Mouse (Mus musculus) midbrain, postnatal 0 days (tissue): Measurements from ENCODE around the gene Cyp39a1. TPM values are rescaled to one million over a fixed set of nuclear protein-coding genes. Genes with fewer than 3 reads are reported as not detected.

ENCODE experiments used
- ATAC-seq: fragments of 200-750 bp; cut with Nextera tagmentation; 2 replicates; pipeline ENCODE4 v1.8.0; 2017; ENCODE audit warnings: moderate number of reproducible peaks, mild to moderate bottlenecking, moderate TSS enrichment, moderate library complexity; ENCODE audit not compliant: low FRiP score
- DNase-seq: peaks from one replicate; pipeline ENCODE4 v3.0.0-alpha.2; 2015; ENCODE audit warnings: low spot score
- H3K27ac ChIP-seq: fragments of 300-500 bp; sonication (generic); 2 replicates; pipeline ENCODE4 v1.5.1; 2014; ENCODE audit warnings: low read depth, mild to moderate bottlenecking, low read length, mixed read lengths
- H3K27me3 ChIP-seq: fragments of 300-500 bp; sonication (generic); 2 replicates; pipeline ENCODE4 v1.6.1; 2014; ENCODE audit warnings: low read length, control low read depth, mixed read lengths; ENCODE audit not compliant: insufficient read depth
- H3K36me3 ChIP-seq: fragments of 300-500 bp; sonication (generic); 2 replicates; pipeline ENCODE4 v1.6.1; 2014; ENCODE audit warnings: low read length, control low read depth, mixed read lengths; ENCODE audit not compliant: insufficient read depth
- H3K4me1 ChIP-seq: fragments of 300-500 bp; sonication (generic); 2 replicates; pipeline ENCODE4 v1.6.1; 2014; ENCODE audit warnings: mild to moderate bottlenecking, control low read depth, antibody characterized with exemption, low read length, mixed read lengths; ENCODE audit not compliant: insufficient read depth
- H3K4me2 ChIP-seq: fragments of 300-500 bp; sonication (generic); 2 replicates; pipeline ENCODE4 v1.6.1; 2014; ENCODE audit warnings: low read depth, mild to moderate bottlenecking, low read length, mixed read lengths; ENCODE audit not compliant: poor library complexity, severe bottlenecking
- H3K4me3 ChIP-seq: fragments of 300-500 bp; sonication (generic); 2 replicates; pipeline ENCODE4 v1.5.1; 2014; ENCODE audit warnings: low read depth, mild to moderate bottlenecking, low read length, moderate library complexity
- H3K9ac ChIP-seq: fragments of 300-500 bp; sonication (generic); replicated peaks from 2 replicates; pipeline ENCODE4 v1.6.1; 2014; ENCODE audit warnings: mild to moderate bottlenecking, low read length, moderate library complexity, mixed read lengths; ENCODE audit not compliant: poor library complexity, severe bottlenecking
- H3K9me3 ChIP-seq: fragments of 300-500 bp; sonication (generic); 2 replicates; pipeline ENCODE4 v1.6.1; 2016; ENCODE audit warnings: low read length, control low read depth
- CTCF ChIP-seq: IDR thresholded peaks from 2 replicates; pipeline ENCODE4 v1.5.1; 2016; ENCODE audit warnings: antibody characterized with exemption, mild to moderate bottlenecking
- WGBS: fragments of 180-500 bp; shearing (Covaris S2); extraction: QIAGEN DNeasy Blood & Tissue Kit; methylation state at CpG from one replicate; pipeline ENCODE4 v1.1.7; 2014; 5-methylcytosine and 5-hydroxymethylcytosine counted together
- polyA plus RNA-seq: library from polyadenylated mRNA; unstranded; fragments of >200 nt; fragmentation: Nextera tagmentation; extraction: Ambion mirVana; gene quantifications from 2 replicates; pipeline ENCODE4 v1.2.1, GENCODE M21; 2015
- total RNA-seq: library from RNA; depleted of rRNA; stranded (reverse); fragments of >200 nt; gene quantifications from 2 replicates; pipeline ENCODE4 v1.2.3, GENCODE M21; 2014

Gene Cyp39a1
- total and polyA plus RNA-seq, 2 experiments from 2014 or later = 1.3 to 5.6 TPM

DNA sequence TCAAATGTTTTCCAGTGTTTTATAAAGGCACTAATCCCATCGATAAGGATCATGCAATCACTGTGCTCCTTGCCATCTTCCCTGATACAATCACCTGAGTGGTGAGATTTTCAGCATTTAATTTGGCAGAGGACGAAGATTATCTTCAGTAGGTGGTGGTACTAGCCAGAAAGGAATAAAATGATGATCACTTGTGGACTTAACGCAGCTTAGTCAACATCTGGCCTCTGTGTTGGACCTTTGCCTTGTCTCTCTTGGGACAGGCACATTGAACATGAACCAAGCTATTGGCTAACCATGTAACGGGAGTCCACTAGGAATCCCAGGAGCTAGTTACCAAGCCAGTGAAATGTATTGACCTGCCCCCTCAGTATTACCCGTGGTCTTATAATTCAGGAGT is 17.4 kb downstream of the Cyp39a1 start:
- H3K4me1 ChIP-seq = no peaks in the 10 kb centered on the region
- H3K9ac ChIP-seq = no peak overlapping the region
- no peak for TF ChIP-seq CTCF
- WGBS = 84% methylated on average over 5 of the region's 5 CpGs
- H3K27me3 ChIP-seq = no peaks in the 10 kb centered on the region
- ATAC-seq (no peak), DNase-seq (no peak)
- H3K4me2 ChIP-seq = no peak overlapping the region
- no peaks in the 10 kb centered on the region for H3K36me3 ChIP-seq
- no peak overlapping the region for H3K4me3 ChIP-seq
- no peak overlapping the region for H3K27ac ChIP-seq
- H3K9me3 ChIP-seq = no peaks in the 10 kb centered on the region

DNA sequence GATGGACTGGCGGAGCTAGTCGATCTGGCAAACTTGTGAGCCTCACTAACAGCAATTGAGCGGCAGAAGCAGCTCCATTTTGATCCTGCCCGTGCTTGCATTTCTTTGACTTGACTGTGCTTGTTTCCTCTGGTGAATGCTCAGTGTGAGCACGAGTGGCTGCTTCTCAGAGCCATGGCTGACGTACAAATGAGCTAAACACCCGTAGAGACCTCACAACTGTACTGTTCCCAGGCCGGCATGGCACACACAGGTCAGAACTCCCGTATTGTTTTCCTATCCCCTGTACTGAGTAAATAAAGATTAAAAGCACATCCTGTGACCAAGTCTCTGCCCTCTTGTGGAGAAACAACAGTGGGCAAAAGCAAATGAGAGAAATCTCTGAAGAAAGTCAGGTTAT is 22.4 kb downstream of the Cyp39a1 start:
- 84% methylated on average over 9 of the region's 9 CpGs for WGBS
- Histone ChIP-seq H3K27me3 (no peaks in the 10 kb centered on the region), H3K9ac (no peak overlapping the region), H3K4me1 (no peaks in the 10 kb centered on the region), H3K4me3 (no peak overlapping the region), H3K36me3 (no peaks in the 10 kb centered on the region), H3K9me3 (no peaks in the 10 kb centered on the region), H3K4me2 (no peak overlapping the region), H3K27ac (no peak overlapping the region)
- DNase-seq (no peak), ATAC-seq (no peak)
- peak; percentile 24; the same call in 1 of the 2 replicates for TF ChIP-seq CTCF

DNA sequence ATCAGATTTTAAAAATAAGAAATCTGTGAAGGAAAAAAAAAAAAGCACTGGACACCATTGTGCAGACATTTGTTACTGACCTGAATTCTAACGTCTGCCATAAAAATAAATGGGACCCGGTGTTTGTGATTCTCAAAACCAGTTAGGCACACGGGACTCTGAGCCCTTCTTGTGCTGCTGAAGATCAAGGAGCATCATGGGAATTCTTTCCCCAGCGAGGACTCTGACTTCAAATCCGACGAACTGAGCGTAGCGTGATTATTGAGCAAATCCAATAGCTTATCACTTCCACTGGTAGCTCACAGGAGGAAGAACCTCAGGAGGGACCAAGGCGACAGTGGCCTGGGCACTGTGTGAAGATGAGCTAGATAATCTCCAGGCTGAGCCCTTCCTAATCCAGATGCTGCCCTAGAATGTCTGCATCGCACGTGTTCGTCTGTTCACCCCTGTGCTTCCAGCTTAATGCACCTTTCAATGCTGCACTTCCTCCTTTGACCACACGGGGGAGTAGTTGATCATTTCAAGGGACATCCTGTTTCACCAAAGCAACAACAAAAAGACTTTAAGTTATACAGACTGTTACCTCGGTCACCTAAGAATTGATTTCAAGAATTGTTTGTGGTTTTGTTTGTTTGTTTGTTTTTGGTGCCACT is 31.9 kb downstream of the Cyp39a1 start:
- Histone ChIP-seq H3K4me2 (peak overlapping the region; percentile 36), H3K4me3 (no peak overlapping the region), H3K36me3 (no peaks in the 10 kb centered on the region), H3K9me3 (no peaks in the 10 kb centered on the region), H3K27ac (no peak overlapping the region), H3K4me1 (no peaks in the 10 kb centered on the region), H3K9ac (no peak overlapping the region), H3K27me3 (no peaks in the 10 kb centered on the region)
- 28% methylated on average over 14 of the region's 14 CpGs for WGBS
- peak; percentile 87 for DNase-seq
- TF ChIP-seq CTCF = peak; percentile 99
- peak; percentile 71 for ATAC-seq

DNA sequence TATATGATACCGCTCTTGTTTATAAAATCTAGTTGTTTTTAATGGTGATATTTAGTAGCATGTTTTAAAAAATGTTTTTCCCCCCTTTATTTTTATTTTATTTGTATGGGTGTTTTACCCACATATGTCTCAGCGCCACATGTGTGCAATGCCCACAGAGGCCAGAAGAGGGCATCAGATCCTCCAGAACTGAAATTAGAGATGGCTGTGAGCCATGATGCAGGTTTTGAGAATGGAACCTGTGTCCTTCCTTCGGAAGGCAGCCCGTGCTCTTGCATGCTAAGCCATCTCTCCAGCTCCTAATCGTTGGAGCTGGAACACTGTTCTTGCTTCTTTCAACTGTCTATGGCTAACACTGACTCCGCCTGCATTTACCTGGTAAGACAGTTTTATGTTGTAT is 33.8 kb downstream of the Cyp39a1 start:
- H3K9me3 ChIP-seq = no peaks in the 10 kb centered on the region
- 72% methylated on average over 6 of the region's 6 CpGs for WGBS
- no peak overlapping the region for H3K4me3 ChIP-seq
- no peak overlapping the region for H3K27ac ChIP-seq
- H3K4me1 ChIP-seq = no peaks in the 10 kb centered on the region
- no peak overlapping the region for H3K9ac ChIP-seq
- H3K4me2 ChIP-seq = no peak overlapping the region
- DNase-seq (peak; percentile 77), ATAC-seq (no peak)
- no peaks in the 10 kb centered on the region for H3K27me3 ChIP-seq
- TF ChIP-seq CTCF = peak; percentile 86
- no peaks in the 10 kb centered on the region for H3K36me3 ChIP-seq

DNA sequence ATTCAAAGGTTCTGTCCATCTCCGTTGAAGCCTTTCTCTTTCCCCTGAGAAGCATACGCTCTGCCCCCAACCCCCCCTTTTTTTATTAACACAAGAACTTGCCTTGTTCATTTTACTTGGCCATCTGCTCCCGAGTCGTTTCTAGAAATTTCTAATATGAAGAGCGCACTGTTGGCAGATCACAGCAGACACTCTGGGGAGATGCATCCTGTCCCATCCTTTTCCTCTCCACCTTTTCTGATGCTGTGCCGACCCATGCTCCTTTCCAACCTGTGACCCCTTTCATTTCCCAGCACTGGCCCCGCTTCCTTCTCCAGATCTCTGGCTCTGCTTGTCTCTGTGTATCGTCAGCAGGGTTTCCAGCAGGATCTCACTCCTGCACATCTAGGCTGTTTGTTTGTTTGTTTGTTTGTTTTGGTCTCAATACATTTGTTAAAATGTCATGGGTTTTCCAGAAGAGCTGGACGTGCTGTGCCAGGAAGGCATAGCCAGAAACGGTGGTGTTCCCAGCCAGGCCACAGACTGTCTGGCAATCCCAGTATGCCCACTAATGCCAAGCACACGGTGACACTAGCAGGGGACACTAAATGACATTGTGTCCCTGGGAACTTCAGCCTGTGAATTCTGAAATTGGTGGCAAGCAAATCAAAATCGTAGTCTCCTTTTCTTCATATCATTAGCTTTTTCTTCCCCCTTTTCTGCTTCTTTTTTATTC is 37.1 kb downstream of the Cyp39a1 start:
- Histone ChIP-seq H3K9me3 (no peaks in the 10 kb centered on the region), H3K27me3 (no peaks in the 10 kb centered on the region), H3K4me1 (no peaks in the 10 kb centered on the region), H3K4me2 (no peak overlapping the region), H3K36me3 (no peaks in the 10 kb centered on the region), H3K9ac (no peak overlapping the region), H3K4me3 (no peak overlapping the region), H3K27ac (no peak overlapping the region)
- TF ChIP-seq CTCF = no peak
- no peak for DNase-seq
- ATAC-seq = no peak
- WGBS = 92% methylated on average over 12 of the region's 12 CpGs

DNA sequence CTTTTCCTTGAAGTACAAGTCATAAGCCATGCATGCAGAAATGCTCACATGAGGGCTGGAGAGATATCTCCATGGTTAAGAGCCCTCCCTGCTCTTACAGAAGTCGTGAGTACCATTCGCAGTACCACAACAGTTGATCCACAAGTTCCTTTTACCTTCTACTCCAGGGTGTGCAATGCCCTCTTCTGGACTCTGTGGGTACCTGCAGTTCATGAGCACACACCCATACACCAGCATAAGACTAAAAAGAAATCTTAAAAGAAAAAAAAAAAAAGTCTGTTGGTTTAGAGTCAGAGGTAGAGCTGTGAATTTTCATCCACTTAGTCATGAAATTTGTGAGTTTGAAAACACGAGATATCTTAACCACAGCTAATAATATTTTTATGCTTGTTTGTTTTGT is 39.5 kb downstream of the Cyp39a1 start:
- no peaks in the 10 kb centered on the region for H3K36me3 ChIP-seq
- no peak overlapping the region for H3K4me3 ChIP-seq
- no peaks in the 10 kb centered on the region for H3K27me3 ChIP-seq
- no peak for DNase-seq
- no peaks in the 10 kb centered on the region for H3K4me1 ChIP-seq
- no peak overlapping the region for H3K4me2 ChIP-seq
- TF ChIP-seq CTCF = no peak
- ATAC-seq = no peak
- no peak overlapping the region for H3K27ac ChIP-seq
- no peak overlapping the region for H3K9ac ChIP-seq
- 96% methylated on average over 3 of the region's 3 CpGs for WGBS
- H3K9me3 ChIP-seq = no peaks in the 10 kb centered on the region
